Mouse (Mus musculus) erythroblast, adult 5-6 weeks (primary cell): ENCODE results near the gene Mrpl47. TPM values are rescaled to one million over a fixed set of nuclear protein-coding genes. Genes with fewer than 3 reads are reported as not detected.

Experiments used
- total RNA-seq, 2 experiments: library from RNA; stranded (forward) in 1 of 2; stranded (reverse) in 1 of 2; fragments of 150-400 nt in 1 of 2; fragments of 200-764, 138-1000 nt in 1 of 2; gene quantifications; 2 replicates each; pipeline versions ENCODE4 v1.2.3 to v1.2.4; 2015 to 2017; ENCODE audit warnings: low replicate concordance in 2 of 2

Gene Mrpl47
- total RNA-seq, 2 experiments from 2014 or later, result 3.3 to 3.7 TPM

Other genes starting within 250 kb of the Mrpl47 start
- not detected in 2 replicates for gene Kcnmb3, start 245.4 kb downstream of the Mrpl47 start, total RNA-seq (2015; ENCODE audit: low replicate concordance)
- gene Kcnmb3, start 245.4 kb downstream of the Mrpl47 start, total RNA-seq (2017; ENCODE audit: low replicate concordance), result not detected in 2 replicates
- gene Zfp639, start 227.3 kb downstream of the Mrpl47 start, total RNA-seq (2015; ENCODE audit: low replicate concordance), result 14.4 and 20.3 TPM in 2 replicates
- gene Zfp639, start 227.3 kb downstream of the Mrpl47 start, total RNA-seq (2017; ENCODE audit: low replicate concordance), result 10.3 and 11.2 TPM in 2 replicates
- 6.7 and 28.6 TPM in 2 replicates for gene Mfn1, start 208.1 kb downstream of the Mrpl47 start, total RNA-seq (2015; ENCODE audit: low replicate concordance)
- gene Mfn1, start 208.1 kb downstream of the Mrpl47 start, total RNA-seq (2017; ENCODE audit: low replicate concordance), result 37.8 and 40.3 TPM in 2 replicates
- 4.0 and 4.2 TPM in 2 replicates for gene Gnb4, start 121.0 kb downstream of the Mrpl47 start, total RNA-seq (2015; ENCODE audit: low replicate concordance)
- gene Gnb4, start 121.0 kb downstream of the Mrpl47 start, total RNA-seq (2017; ENCODE audit: low replicate concordance), result 0.51 and 3.8 TPM in 2 replicates
- gene Actl6a, start 31.3 kb downstream of the Mrpl47 start, total RNA-seq (2015; ENCODE audit: low replicate concordance), result 24.2 and 49.2 TPM in 2 replicates
- gene Actl6a, start 31.3 kb downstream of the Mrpl47 start, total RNA-seq (2017; ENCODE audit: low replicate concordance), result 21.7 and 22.0 TPM in 2 replicates
- gene Ndufb5, start 615 bp downstream of the Mrpl47 start, total RNA-seq (2015; ENCODE audit: low replicate concordance), result 40.0 and 41.8 TPM in 2 replicates
- 35.4 and 35.8 TPM in 2 replicates for gene Ndufb5, start 615 bp downstream of the Mrpl47 start, total RNA-seq (2017; ENCODE audit: low replicate concordance)
- gene Usp13, start 79.9 kb upstream of the Mrpl47 start, total RNA-seq (2015; ENCODE audit: low replicate concordance), result not detected in 2 replicates
- not detected in 2 replicates for gene Usp13, start 79.9 kb upstream of the Mrpl47 start, total RNA-seq (2017; ENCODE audit: low replicate concordance)